Mouse (Mus musculus): ENCODE data around the gene Irs4. TPM values are rescaled to one million over a fixed set of nuclear protein-coding genes. Genes with fewer than 3 reads are reported as not detected.

Gene Irs4
- 1.5 and 1.8 TPM in 2 replicates for polyA plus RNA-seq (2015; fragmentation: Nextera tagmentation; extraction: Ambion mirVana)

DNA sequence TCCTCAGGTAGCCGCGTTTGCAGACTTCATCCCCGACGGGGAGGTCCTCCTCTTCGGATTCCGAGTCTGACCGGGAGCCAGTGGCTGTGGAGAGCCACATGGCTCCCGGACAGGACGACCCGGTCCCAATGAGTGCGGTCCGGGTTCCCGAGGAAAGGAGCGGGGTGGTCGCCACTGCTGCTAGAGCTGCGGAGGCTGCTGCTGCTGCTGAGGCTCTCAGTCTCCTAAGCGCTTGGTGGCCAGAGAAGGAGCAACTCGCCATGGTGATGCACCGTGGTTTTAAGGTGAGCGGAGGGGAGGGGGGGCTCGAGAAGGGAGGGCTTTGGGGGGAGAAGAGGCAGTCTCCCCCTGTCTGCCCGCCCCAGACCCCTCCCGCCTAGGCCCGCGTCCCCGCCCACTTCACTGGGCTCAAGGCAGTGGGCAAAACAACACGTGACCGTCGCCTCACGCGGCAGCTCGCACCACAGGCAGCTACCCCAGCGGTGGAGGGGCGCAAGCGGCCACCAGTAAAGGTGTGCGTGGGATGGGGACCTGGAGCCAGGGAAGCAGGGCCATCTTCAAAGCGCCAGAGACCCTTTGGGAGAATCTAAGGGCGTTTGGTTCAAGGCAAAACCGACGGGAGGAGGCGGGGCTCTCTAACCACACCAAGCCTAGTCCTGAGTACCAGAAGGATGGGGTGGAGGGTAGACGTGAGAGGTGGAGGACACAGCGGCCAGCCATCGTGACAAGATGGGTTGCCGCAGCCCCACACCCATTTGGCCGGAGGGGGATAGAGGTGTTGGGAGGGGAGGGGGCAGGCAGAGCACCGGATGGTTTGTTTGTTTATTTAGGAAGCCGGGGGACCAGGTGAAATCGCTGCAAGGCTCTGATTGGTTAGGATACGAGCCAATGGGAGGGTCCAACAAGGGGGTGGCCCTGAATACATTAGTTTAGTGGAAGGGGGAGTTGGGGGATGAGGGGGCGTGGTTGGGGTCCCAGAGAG, at the start of gene Irs4:
Gene Irs4 (minus strand): TSS at position 327 of the 982 bp plus-strand sequence.

Other genes with a start within 250 kb of the Irs4 start
- 6.4 and 7.1 TPM in 2 replicates for gene Col4a5, start 249.9 kb downstream of the Irs4 start, polyA plus RNA-seq (2015; fragmentation: Nextera tagmentation; extraction: Ambion mirVana)
- gene Gm15294, start 150.0 kb upstream of the Irs4 start, polyA plus RNA-seq (2015; fragmentation: Nextera tagmentation; extraction: Ambion mirVana) = not detected in 2 replicates

All from neural tube, postnatal 0 days (tissue).